Mouse (Mus musculus): Measurements from ENCODE around the gene Plaa. TPM values are rescaled to one million over a fixed set of nuclear protein-coding genes. Genes with fewer than 3 reads are reported as not detected.

Plaa gene
- polyA plus RNA-seq (2017; shearing (Covaris generic)): 71.7 TPM

GRCm38 (mm10) chr4:94603031-94603629 lies at the start of gene Plaa:
TSS of gene Plaa (minus strand) at chr4:94603244.

GRCm38 (mm10) chr4:94649920-94650319 lies 46.9 kb upstream of the Plaa start, which contains the start of gene Lrrc19:
TSS of gene Lrrc19 (minus strand) at chr4:94650144.

GRCm38 (mm10) chr4:94613972-94614626 lies 11.1 kb upstream of the Plaa start, which contains the start of gene Ift74:
TSS of gene Ift74 (plus strand) at chr4:94614491.

GRCm38 (mm10) chr4:94556265-94557054 lies 46.6 kb downstream of the Plaa start, which contains the start of the genes Gm10306 and Caap1:
TSS of gene Gm10306 (plus strand) at chr4:94556546.
TSS of gene Caap1 (minus strand) at chr4:94556796.

Other genes starting within 250 kb of the Plaa start
- gene Gm10306, start 46.7 kb downstream of the Plaa start, polyA plus RNA-seq (2017; shearing (Covaris generic)): not detected
- 17.3 TPM for gene Caap1, start 46.4 kb downstream of the Plaa start, polyA plus RNA-seq (2017; shearing (Covaris generic))
- 1.4 TPM for gene Ift74, start 11.2 kb upstream of the Plaa start, polyA plus RNA-seq (2017; shearing (Covaris generic))
- gene Lrrc19, start 46.9 kb upstream of the Plaa start, polyA plus RNA-seq (2017; shearing (Covaris generic)): not detected
- 0.35 TPM for gene Tek, start 136.0 kb upstream of the Plaa start, polyA plus RNA-seq (2017; shearing (Covaris generic))

Data from effector memory CD4-positive, alpha-beta T cell, adult 7 months (primary cell).